Mouse (Mus musculus) left cerebral cortex, adult 9 months (tissue): ENCODE results near the gene Ssr3.

Source experiments
- DNase-seq, 2 experiments: peaks; one replicate each; pipeline ENCODE4 v3.0.0; 2022; ENCODE audit warnings: low spot score in 2 of 2

The Ssr3 gene

GRCm38 (mm10) chr3:65374729-65375128 is 17.7 kb downstream of the Ssr3 start:
- DNase-seq: no peak

GRCm38 (mm10) chr3:65373594-65374182 is 18.7 kb downstream of the Ssr3 start:
- no peak for DNase-seq

- no peak for DNase-seq
These were observed 19.9 kb downstream of the Ssr3 start for GRCm38 (mm10) chr3:65372552-65372951.

GRCm38 (mm10) chr3:65367944-65368343 is 24.5 kb downstream of the Ssr3 start:
- DNase-seq: no peak

DNA sequence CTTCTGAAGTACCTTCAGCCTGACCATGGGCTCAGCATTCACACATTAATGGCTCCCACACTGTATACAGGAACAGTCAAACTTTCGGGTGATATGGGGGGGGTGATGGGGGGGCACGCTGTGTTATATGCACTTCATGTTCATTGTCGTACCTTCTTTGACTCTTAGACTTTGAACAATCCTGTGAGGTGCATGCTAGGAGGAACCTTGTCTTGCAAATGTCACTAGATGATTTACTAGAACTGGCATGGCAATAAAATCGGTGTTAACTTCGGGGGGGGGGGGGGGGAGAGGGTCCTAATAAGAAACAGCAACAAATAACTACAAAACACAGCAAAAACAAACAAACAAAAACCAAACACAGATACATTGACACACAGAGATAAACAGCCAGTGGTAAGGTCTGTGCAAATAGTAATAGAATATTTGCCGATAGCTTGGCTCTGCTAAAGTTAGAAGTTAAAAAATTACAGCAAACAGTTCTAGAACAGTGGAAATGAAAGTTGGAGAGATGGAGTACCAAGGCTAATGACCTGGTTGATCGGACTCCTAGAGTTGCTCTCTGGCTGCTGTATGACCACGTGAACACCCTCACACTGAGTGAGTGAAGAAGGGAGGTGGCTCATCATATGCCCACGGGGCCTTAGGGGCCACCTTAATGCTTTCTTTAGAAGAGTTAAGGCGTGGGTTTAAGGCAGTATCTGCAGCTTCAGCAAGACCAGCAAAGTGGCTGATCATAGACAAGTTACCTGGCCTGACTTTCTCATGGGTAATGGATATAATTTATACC is 26.3 kb downstream of the Ssr3 start:
- DNase-seq: no peak

DNA sequence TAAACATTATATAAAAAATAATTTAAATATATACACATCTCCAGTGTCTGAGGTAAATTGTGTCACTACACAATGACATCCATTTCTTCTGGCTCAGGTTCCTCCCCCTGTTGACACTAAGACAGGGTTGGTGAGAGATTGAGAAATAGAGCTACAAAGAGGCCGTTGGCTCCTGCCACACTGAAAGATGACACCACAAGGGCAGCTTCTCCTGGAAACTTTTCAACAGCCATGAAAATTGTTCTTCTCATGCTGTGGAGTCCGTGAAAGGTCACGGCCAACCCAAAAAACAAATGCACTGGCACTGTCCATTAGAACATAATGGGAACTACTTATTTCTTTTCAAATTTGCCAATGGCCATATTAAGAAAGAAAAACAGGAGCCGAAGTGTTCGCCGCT is 27.2 kb downstream of the Ssr3 start:
- no peak for DNase-seq

GRCm38 (mm10) chr3:65363438-65363837 is 29.0 kb downstream of the Ssr3 start:
- DNase-seq: no peak

GRCm38 (mm10) chr3:65360163-65360969 is 32.1 kb downstream of the Ssr3 start:
- DNase-seq: no peak

DNA sequence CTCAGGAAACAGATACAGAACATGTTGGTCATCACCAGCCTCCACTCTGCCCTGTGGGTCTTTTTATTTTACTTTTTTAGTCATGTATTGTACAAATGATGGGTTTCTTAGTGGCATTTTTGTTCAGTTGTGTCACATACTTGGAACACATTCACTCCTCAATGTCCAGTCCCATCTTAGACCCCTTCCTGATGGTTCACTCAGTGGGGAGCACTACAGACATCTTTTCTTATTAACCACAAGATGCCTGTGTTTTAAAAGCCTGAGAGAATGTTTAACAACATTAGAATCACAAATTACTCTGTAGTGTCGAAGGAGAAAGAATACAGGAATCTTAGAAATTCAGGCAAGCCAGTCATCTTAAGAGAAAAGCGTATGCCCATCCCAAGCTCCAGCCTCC is 33.6 kb downstream of the Ssr3 start:
- no peak for DNase-seq

DNA sequence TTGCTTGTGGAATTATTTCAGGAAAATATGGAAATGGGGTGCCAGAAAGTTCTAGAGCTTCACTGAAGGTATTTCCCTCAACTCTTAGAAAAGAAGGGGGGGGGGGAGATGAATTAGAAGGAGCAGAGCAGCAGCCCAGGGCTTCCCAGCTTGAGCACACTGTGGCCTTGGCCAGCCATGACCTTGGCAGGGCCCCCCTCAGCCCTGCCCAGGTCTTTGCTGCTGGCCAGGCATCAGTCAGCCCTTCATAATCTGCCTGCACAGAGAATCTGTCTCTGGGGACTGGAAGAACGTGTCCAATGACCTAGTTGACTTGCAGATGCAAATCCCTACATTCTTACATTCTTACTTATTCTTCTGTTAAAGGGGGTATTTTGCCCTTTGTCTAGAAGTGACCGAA is 34.1 kb downstream of the Ssr3 start:
- DNase-seq: no peak

GRCm38 (mm10) chr3:65355479-65355878 is 36.9 kb downstream of the Ssr3 start:
- DNase-seq: no peak

GRCm38 (mm10) chr3:65353263-65354037 is 39.0 kb downstream of the Ssr3 start:
- no peak for DNase-seq

DNA sequence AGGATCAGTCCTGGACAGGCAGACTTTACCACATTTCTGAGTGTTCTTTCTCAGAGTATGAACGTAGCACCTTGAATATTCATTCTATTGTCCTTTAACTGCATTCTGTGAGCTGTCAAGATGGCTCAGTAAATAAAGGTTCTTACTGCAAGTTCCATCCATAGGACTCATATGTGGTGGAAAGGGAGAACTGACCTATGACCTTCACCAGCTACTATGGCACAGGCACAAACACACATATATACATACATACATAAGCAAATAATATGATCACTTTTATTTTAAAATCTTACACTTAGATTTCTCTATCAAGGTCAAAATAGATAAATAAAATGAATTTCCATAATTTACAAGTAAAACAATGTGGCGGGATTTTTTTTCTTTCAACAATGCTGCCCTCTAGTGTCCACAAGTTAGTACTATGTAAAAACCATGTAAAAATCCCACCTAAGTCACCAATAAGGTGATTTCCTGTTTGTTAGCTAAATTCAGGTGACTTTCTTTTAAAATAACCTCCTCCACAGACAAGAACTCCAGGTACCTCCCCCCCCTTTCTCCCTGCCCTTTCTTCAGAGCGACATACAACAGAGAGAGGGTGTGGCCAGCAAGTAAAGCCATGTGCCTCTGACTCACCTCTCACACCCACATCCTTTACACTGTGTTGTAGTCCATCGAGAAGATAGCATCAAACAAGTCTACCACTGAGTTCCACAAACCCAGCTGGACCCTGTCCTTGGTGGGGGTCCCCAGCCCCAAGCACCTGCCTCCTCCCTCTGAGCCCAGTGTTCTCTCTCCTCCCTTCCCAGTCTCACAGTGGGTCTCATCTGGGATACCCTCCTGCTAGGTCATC is 39.9 kb downstream of the Ssr3 start:
- DNase-seq: no peak

DNA sequence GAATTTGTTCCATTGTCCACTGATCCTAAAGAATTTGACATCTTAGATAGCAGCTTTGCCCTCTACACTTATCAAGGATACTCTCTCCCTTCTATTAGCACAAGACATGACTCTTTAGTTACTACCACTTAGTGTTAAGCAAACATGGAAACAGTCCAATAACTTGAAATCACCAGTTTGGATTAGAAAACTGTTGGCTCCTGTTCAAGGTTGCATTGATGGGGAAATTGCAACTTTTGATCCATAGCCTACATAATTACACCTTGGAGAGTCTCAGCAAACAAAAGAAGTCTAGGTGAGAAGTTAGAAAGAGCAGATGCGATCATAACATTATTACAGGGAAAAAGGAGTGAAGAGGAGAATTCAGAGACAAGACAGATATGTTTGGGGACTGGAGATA is 46.2 kb downstream of the Ssr3 start:
- no peak for DNase-seq

DNA sequence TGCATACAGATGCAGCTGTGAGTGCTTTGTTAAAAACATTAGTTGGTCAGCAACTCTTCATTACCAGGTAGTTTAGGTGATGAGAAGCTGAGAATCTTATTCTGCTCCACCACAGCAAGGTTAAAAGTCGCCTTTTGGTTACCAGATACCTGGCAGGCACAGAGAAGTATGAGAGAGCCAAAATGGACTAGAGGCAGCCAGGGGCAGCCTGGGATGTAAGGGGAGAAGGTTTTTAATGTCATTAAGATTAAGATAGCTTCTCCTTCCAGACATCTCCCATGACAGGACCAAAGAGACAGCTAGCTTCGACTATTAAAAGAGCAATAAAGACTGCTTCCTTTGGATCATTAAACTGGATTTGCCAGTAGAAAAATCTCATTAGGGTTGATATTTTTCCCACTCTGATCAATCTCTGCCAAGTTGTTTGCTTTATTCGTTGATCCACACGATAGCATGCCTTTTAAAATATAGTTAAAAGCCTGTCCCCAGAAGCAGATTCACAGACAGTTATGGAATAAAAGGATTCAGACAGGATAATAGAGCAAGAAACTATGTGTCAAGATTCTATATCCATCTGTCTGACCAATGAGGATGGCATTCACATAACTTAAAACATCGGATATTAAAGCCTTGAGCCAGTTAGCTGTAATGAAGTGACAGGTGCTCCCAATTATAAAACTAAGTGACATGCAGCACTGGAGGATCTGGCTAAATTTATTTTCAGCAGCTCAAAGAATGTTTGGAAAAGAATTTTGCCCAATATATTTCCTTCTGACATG is 52.1 kb downstream of the Ssr3 start:
- DNase-seq: no peak

GRCm38 (mm10) chr3:65337835-65338464 is 54.5 kb downstream of the Ssr3 start:
- no peak for DNase-seq
